Mouse (Mus musculus) bone marrow, adult 2 months (tissue): Measurements from ENCODE around the gene Ptgs2.

Source experiments
- CTCF ChIP-seq: fragments of 200-500 bp; IDR thresholded peaks from 2 replicates; pipeline ENCODE4 v1.5.1; 2011; ENCODE audit warnings: low read length, control low read depth; ENCODE audit not compliant: control insufficient read depth, insufficient read depth
- POLR2A ChIP-seq: fragments of 200-500 bp; IDR thresholded peaks from 2 replicates; pipeline ENCODE4 v1.6.1; 2011; ENCODE audit warnings: low read depth, mild to moderate bottlenecking, control low read depth, low read length, borderline replicate concordance; ENCODE audit not compliant: control insufficient read depth

- TF ChIP-seq POLR2A (no peak), CTCF (no peak)
Observed at GRCm38 (mm10) chr1:150125568-150125967, 25.7 kb downstream of the Ptgs2 start.
